Mouse (Mus musculus) embryonic facial prominence, embryonic 11.5 days (tissue): Measurements from ENCODE around the gene Igflr1. TPM values are rescaled to one million over a fixed set of nuclear protein-coding genes. Genes with fewer than 3 reads are reported as not detected.

Source experiments
- ATAC-seq: fragments of 200-750 bp; cut with Nextera tagmentation; replicated peaks from 2 replicates; pipeline ENCODE4 v1.8.0; 2017; ENCODE audit warnings: low read depth; ENCODE audit not compliant: insufficient number of reproducible peaks, low FRiP score, low TSS enrichment
- DNase-seq: peaks from one replicate; pipeline ENCODE4 v3.0.0-alpha.2; 2015; ENCODE audit warnings: low spot score
- H3K27ac ChIP-seq: fragments of 300-500 bp; sonication (generic); replicated peaks from 2 replicates; pipeline ENCODE4 v1.5.1; 2014; ENCODE audit warnings: mild to moderate bottlenecking, low read depth, low read length, control low read depth
- H3K27me3 ChIP-seq: fragments of 300-500 bp; sonication (generic); 2 replicates; pipeline ENCODE4 v1.6.1; 2014; ENCODE audit warnings: mild to moderate bottlenecking, low read length, moderate library complexity, mixed read lengths; ENCODE audit not compliant: control insufficient read depth, insufficient read depth
- H3K36me3 ChIP-seq: fragments of 300-500 bp; sonication (generic); replicated peaks from 2 replicates; pipeline ENCODE4 v1.6.1; 2014; ENCODE audit warnings: low read depth, mild to moderate bottlenecking, low read length, moderate library complexity, mixed read lengths; ENCODE audit not compliant: control insufficient read depth, insufficient read depth
- H3K4me1 ChIP-seq: fragments of 300-500 bp; sonication (generic); 2 replicates; pipeline ENCODE4 v1.6.1; 2014; ENCODE audit warnings: low read length, mixed read lengths; ENCODE audit not compliant: control insufficient read depth, insufficient read depth
- H3K4me2 ChIP-seq: fragments of 300-500 bp; sonication (generic); 2 replicates; pipeline ENCODE4 v1.6.1; 2014; ENCODE audit warnings: low read depth, mild to moderate bottlenecking, control low read depth, low read length, moderate library complexity
- H3K4me3 ChIP-seq: fragments of 300-500 bp; sonication (generic); 2 replicates; pipeline ENCODE4 v1.5.1; 2014; ENCODE audit warnings: low read depth, low read length, control low read depth
- H3K9ac ChIP-seq: fragments of 300-500 bp; sonication (generic); replicated peaks from 2 replicates; pipeline ENCODE4 v1.6.1; 2014; ENCODE audit warnings: mild to moderate bottlenecking, control low read depth, low read length
- H3K9me3 ChIP-seq: fragments of 300-500 bp; sonication (generic); replicated peaks from 2 replicates; pipeline ENCODE4 v1.6.1; 2016; ENCODE audit warnings: mild to moderate bottlenecking, low read length, inconsistent platforms, mixed read lengths; ENCODE audit not compliant: control insufficient read depth
- WGBS: fragments of 180-500 bp; shearing (Covaris S2); extraction: QIAGEN DNeasy Blood & Tissue Kit; methylation state at CpG from one replicate; pipeline ENCODE4 v1.1.7; 2014; 5-methylcytosine and 5-hydroxymethylcytosine counted together
- polyA plus RNA-seq: library from polyadenylated mRNA; unstranded; fragments of >200 nt; fragmentation: Nextera tagmentation; extraction: Ambion mirVana; gene quantifications from 2 replicates; pipeline ENCODE4 v1.2.1, GENCODE M21; 2014

The Igflr1 gene
- polyA plus RNA-seq, 1 experiment from 2014 or later: 2.9 TPM

GRCm38 (mm10) chr7:30592772-30593423 is 27.7 kb downstream of the Igflr1 start:
- no peaks in the 10 kb centered on the region for H3K27me3 ChIP-seq
- no peaks in the 10 kb centered on the region; the same call in 1 of the 2 replicates for H3K4me1 ChIP-seq
- H3K4me3 ChIP-seq: no peak overlapping the region
- 59% methylated on average over 5 of the region's 5 CpGs for WGBS
- no peaks in the 10 kb centered on the region for H3K9me3 ChIP-seq
- ATAC-seq (no peak), DNase-seq (no peak)
- no peaks in the 10 kb centered on the region for H3K36me3 ChIP-seq
- no peak overlapping the region for H3K4me2 ChIP-seq
- no peak overlapping the region for H3K27ac ChIP-seq
- no peak overlapping the region for H3K9ac ChIP-seq

- Histone ChIP-seq H3K9ac (no peak overlapping the region), H3K9me3 (no peaks in the 10 kb centered on the region), H3K4me2 (no peak overlapping the region), H3K36me3 (no peaks in the 10 kb centered on the region), H3K27me3 (no peaks in the 10 kb centered on the region), H3K27ac (no peak overlapping the region), H3K4me3 (no peak overlapping the region), H3K4me1 (no peaks in the 10 kb centered on the region; the same call in 1 of the 2 replicates)
- ATAC-seq (no peak), DNase-seq (no peak)
- 78% methylated on average over 10 of the region's 10 CpGs for WGBS
Observed at GRCm38 (mm10) chr7:30593579-30594509, 28.6 kb downstream of the Igflr1 start.

GRCm38 (mm10) chr7:30594510-30595024 is 29.3 kb downstream of the Igflr1 start:
- Histone ChIP-seq H3K4me1 (no peaks in the 10 kb centered on the region; the same call in 1 of the 2 replicates), H3K27me3 (no peaks in the 10 kb centered on the region), H3K9me3 (no peaks in the 10 kb centered on the region), H3K36me3 (no peaks in the 10 kb centered on the region), H3K9ac (no peak overlapping the region), H3K27ac (no peak overlapping the region), H3K4me2 (no peak overlapping the region), H3K4me3 (no peak overlapping the region)
- ATAC-seq: no peak
- WGBS: 75% methylated on average over 4 of the region's 4 CpGs
- DNase-seq: no peak

DNA sequence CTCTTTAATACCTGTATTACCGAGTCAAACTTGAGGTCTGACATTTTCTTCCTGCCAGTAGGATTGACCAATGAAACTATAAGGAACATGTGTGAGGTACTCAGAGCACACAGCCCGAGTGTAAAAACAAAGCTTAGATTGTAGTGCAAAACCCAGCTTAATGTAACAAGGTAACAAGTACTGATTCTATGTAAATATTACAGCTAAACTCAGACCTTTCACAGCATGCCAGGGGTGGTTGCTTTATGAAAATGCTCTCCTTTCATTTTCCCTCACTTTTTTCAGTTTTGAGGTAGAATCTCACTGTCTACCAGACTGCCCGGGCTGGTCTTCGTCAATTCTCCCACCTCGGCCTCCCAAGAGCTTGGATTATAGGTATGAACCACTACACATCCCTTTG is 30.9 kb downstream of the Igflr1 start:
- Histone ChIP-seq H3K9ac (no peak overlapping the region), H3K4me3 (no peak overlapping the region), H3K36me3 (no peaks in the 10 kb centered on the region), H3K4me1 (no peaks in the 10 kb centered on the region), H3K27me3 (no peaks in the 10 kb centered on the region), H3K9me3 (no peaks in the 10 kb centered on the region), H3K27ac (no peak overlapping the region), H3K4me2 (no peak overlapping the region)
- no peak for DNase-seq
- ATAC-seq: no peak
- WGBS: 78% methylated on average over 5 of the region's 5 CpGs

GRCm38 (mm10) chr7:30596811-30597210 is 31.6 kb downstream of the Igflr1 start:
- DNase-seq (no peak), ATAC-seq (no peak)
- Histone ChIP-seq H3K27me3 (no peaks in the 10 kb centered on the region), H3K36me3 (no peaks in the 10 kb centered on the region), H3K9ac (no peak overlapping the region; the same call in 1 of the 2 replicates), H3K9me3 (no peaks in the 10 kb centered on the region), H3K4me1 (no peaks in the 10 kb centered on the region), H3K27ac (no peak overlapping the region), H3K4me3 (no peak overlapping the region), H3K4me2 (no peak overlapping the region)
- WGBS: 72% methylated on average over 5 of the region's 5 CpGs

GRCm38 (mm10) chr7:30598786-30599185 is 33.6 kb downstream of the Igflr1 start, which contains the start of gene Zbtb32:
Gene Zbtb32 (minus strand): TSS chr7:30598909.
- ATAC-seq (no peak), DNase-seq (no peak)
- H3K4me1 ChIP-seq: no peaks in the 10 kb centered on the region
- H3K36me3 ChIP-seq: no peaks in the 10 kb centered on the region
- H3K9me3 ChIP-seq: no peaks in the 10 kb centered on the region
- no peak within 1 kb of the TSS for H3K9ac ChIP-seq
- H3K4me2 ChIP-seq: no peak within 1 kb of the TSS
- H3K27ac ChIP-seq: no peak within 1 kb of the TSS
- 94% methylated on average over 12 of the region's 12 CpGs for WGBS
- no peaks in the 10 kb centered on the region for H3K27me3 ChIP-seq
- H3K4me3 ChIP-seq: no peak within 1 kb of the TSS

DNA sequence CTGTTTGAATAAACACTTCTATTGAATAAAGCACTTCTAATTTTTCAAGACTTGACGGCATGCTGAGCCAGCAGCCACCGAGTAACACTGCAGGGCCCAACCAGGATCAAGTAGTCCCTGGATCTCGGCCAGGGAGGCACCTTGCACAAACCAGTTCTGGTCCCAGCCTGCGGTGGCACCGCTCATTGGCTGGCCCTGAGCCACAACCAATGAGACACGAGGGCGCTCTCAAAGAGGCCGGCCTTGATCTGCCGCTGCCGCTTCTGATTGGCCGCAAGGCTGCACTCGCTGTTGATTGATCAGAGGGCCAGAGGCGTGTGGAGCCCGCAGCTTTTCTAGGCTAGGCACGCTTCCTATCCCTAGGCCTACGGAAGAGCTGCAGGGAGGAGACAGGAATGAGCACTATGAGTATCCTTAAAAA is 34.7 kb downstream of the Igflr1 start:
- no peak overlapping the region for H3K27ac ChIP-seq
- no peaks in the 10 kb centered on the region for H3K9me3 ChIP-seq
- no peaks in the 10 kb centered on the region for H3K4me1 ChIP-seq
- H3K36me3 ChIP-seq: no peaks in the 10 kb centered on the region
- no peak overlapping the region for H3K4me3 ChIP-seq
- peak; percentile 86 for DNase-seq
- no peaks in the 10 kb centered on the region for H3K27me3 ChIP-seq
- no peak overlapping the region for H3K9ac ChIP-seq
- WGBS: 1% methylated on average over 16 of the region's 16 CpGs
- peak; percentile 96 for ATAC-seq
- no peak overlapping the region for H3K4me2 ChIP-seq

GRCm38 (mm10) chr7:30600651-30601050 is 35.4 kb downstream of the Igflr1 start:
- DNase-seq (no peak), ATAC-seq (no peak)
- Histone ChIP-seq H3K4me1 (no peaks in the 10 kb centered on the region), H3K9me3 (no peaks in the 10 kb centered on the region), H3K27me3 (no peaks in the 10 kb centered on the region), H3K4me2 (no peak overlapping the region), H3K4me3 (no peak overlapping the region), H3K9ac (no peak overlapping the region), H3K27ac (no peak overlapping the region), H3K36me3 (no peaks in the 10 kb centered on the region)
- 75% methylated on average over 7 of the region's 7 CpGs for WGBS
